Mouse (Mus musculus): ENCODE measurements at regions not wholly inside any gene's neighbourhood (a gene's known extent, or its start where the extent isn't known, plus 50 kb on each side); places are given as distances from the start of the nearest gene placed in this dataset.

DNA sequence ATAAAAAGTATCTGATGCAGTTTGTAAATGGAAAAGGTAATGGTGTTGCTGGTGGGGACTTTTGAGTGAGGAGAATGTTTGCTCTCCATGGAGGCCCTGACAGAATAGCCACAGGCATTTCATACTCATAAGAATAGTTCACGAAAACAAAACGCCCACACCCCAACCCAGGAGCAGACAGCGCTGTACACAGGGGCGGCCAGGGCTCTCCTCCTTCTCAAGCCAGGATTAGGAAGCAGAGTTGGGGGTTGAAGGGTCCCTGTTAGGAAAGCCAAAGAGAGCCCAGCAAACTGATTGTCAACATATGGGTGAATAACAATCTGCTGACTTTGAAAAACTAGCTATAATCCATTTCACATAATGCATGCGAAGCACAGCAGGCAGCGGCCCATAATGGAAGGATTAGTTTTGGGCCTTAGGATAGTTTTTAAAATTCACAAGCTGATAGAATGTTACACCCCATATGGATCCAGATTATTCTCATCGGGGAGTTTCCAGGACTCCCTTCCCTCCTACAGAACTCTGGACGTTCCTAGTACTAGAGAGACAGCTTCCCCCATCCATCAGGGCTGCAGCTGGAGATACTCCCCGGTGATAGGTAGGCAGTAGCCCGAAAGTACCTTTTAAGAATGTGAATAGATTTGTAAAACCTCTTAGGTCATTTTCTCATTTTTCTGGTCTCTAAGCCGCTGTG, 50.6 kb upstream of the Kif2a start:
- TF ChIP-seq GATA4 (IDR thresholded peaks at IDR 0.05; ENCODE audit: insufficient replicate concordance, low read length): no peak
